Mouse (Mus musculus) MEL (cell line): ENCODE data around the gene Tldc1. TPM values are rescaled to one million over a fixed set of nuclear protein-coding genes. Genes with fewer than 3 reads are reported as not detected.

ENCODE experiments used
- DNase-seq: peaks from one replicate; pipeline ENCODE4 v3.0.0; 2011; ENCODE audit warnings: low read depth, low spot score
- H3K27ac ChIP-seq: 2 replicates; pipeline ENCODE4 v1.5.1; 2012; ENCODE audit warnings: low read depth, mild to moderate bottlenecking, control low read depth, low read length, moderate library complexity; ENCODE audit not compliant: control insufficient read depth
- H3K27me3 ChIP-seq, 2 experiments: fragments of 150-350 bp in 1 of 2; sonication (generic) in 1 of 2; 2 replicates each; pipeline ENCODE4 v1.6.1; 2012; ENCODE audit warnings: low read length in 2 of 2, mild to moderate bottlenecking in 2 of 2, improper control_type of control experiment in 1 of 2, moderate library complexity in 1 of 2; ENCODE audit not compliant: insufficient read depth in 2 of 2, control insufficient read depth in 1 of 2
- H3K36me3 ChIP-seq, 2 experiments: 2 replicates each; pipeline ENCODE4 v1.6.1; 2012 to 2014; ENCODE audit warnings: low read length in 2 of 2, improper control_type of control experiment in 1 of 2, inconsistent platforms in 1 of 2, mild to moderate bottlenecking in 1 of 2; ENCODE audit not compliant: insufficient read depth in 2 of 2, control insufficient read depth in 1 of 2
- H3K4me1 ChIP-seq, 2 experiments: fragments of 150-350 bp in 1 of 2; sonication (generic) in 1 of 2; 2 replicates each; pipeline ENCODE4 v1.6.1; 2012; ENCODE audit warnings: low read length in 2 of 2, improper control_type of control experiment in 1 of 2, mild to moderate bottlenecking in 1 of 2; ENCODE audit not compliant: insufficient read depth in 2 of 2, control insufficient read depth in 1 of 2
- H3K4me3 ChIP-seq, 2 experiments: fragments of 150-350 bp in 1 of 2; sonication (generic) in 1 of 2; 2 replicates each; pipeline ENCODE4 v1.5.1; 2012; ENCODE audit warnings: low read depth in 2 of 2, low read length in 2 of 2, mild to moderate bottlenecking in 2 of 2, moderate library complexity in 2 of 2, control low read depth in 1 of 2, improper control_type of control experiment in 1 of 2; ENCODE audit not compliant: control insufficient read depth in 1 of 2, insufficient read depth in 1 of 2
- H3K79me2 ChIP-seq: 2 replicates; pipeline ENCODE4 v1.6.1; 2012; ENCODE audit warnings: mild to moderate bottlenecking, low read length, moderate library complexity; ENCODE audit not compliant: control insufficient read depth, poor library complexity, insufficient read depth
- H3K9ac ChIP-seq: 2 replicates; pipeline ENCODE4 v1.6.1; 2012; ENCODE audit warnings: low read depth, mild to moderate bottlenecking, control low read depth, low read length, moderate library complexity; ENCODE audit not compliant: control insufficient read depth, poor library complexity, severe bottlenecking
- H3K9me3 ChIP-seq: fragments of 150-350 bp; sonication (generic); replicated peaks from 2 replicates; pipeline ENCODE4 v1.6.1; 2012; ENCODE audit warnings: mild to moderate bottlenecking, low read length, improper control_type of control experiment, moderate library complexity; ENCODE audit not compliant: insufficient read depth
- BHLHE40 ChIP-seq: IDR thresholded peaks from 2 replicates; pipeline ENCODE4 v1.6.1; 2012; ENCODE audit warnings: low read depth, mild to moderate bottlenecking, inconsistent platforms, low read length, improper control_type of control experiment, borderline replicate concordance
- CTCF ChIP-seq, 3 experiments: IDR thresholded peaks in 2 of 3; conservative IDR thresholded peaks in 1 of 3; 2 replicates each; pipeline ENCODE4 v1.5.1; 2011 to 2012; ENCODE audit warnings: low read length in 3 of 3, low read depth in 2 of 3, mild to moderate bottlenecking in 2 of 3, improper control_type of control experiment in 1 of 3, inconsistent platforms in 1 of 3, mixed read lengths in 1 of 3, moderate library complexity in 1 of 3; ENCODE audit not compliant: control insufficient read depth in 1 of 3, insufficient read depth in 1 of 3, poor library complexity in 1 of 3, severe bottlenecking in 1 of 3
- E2F4 ChIP-seq: IDR thresholded peaks from 2 replicates; pipeline ENCODE4 v1.6.1; 2011; ENCODE audit warnings: low read depth, low read length, improper control_type of control experiment, borderline replicate concordance
- ETS1 ChIP-seq: IDR thresholded peaks from 2 replicates; pipeline ENCODE4 v1.6.1; 2012; ENCODE audit warnings: low read depth, mild to moderate bottlenecking, inconsistent platforms, low read length, improper control_type of control experiment, moderate library complexity
- MEF2A ChIP-seq: IDR thresholded peaks from 2 replicates; pipeline ENCODE4 v1.6.1; 2014; ENCODE audit warnings: low read depth, mild to moderate bottlenecking, inconsistent platforms, low read length, improper control_type of control experiment; ENCODE audit not compliant: poor library complexity, insufficient replicate concordance, severe bottlenecking; ENCODE audit errors: extremely low read depth
- MXI1 ChIP-seq: IDR thresholded peaks from 2 replicates; pipeline ENCODE4 v1.6.1; 2011; ENCODE audit warnings: mild to moderate bottlenecking, low read depth, low read length, improper control_type of control experiment
- POLR2A ChIP-seq, 2 experiments: IDR thresholded peaks; 2 replicates each; pipeline ENCODE4 v1.6.1; 2011 to 2012; ENCODE audit warnings: low read length in 2 of 2, mild to moderate bottlenecking in 2 of 2, control low read depth in 1 of 2, improper control_type of control experiment in 1 of 2, low read depth in 1 of 2, moderate library complexity in 1 of 2; ENCODE audit not compliant: control insufficient read depth in 1 of 2, insufficient read depth in 1 of 2, poor library complexity in 1 of 2
- POLR2AphosphoS2 ChIP-seq: IDR thresholded peaks from 2 replicates; pipeline ENCODE4 v1.6.1; 2011; ENCODE audit warnings: low read length, improper control_type of control experiment
- RAD21 ChIP-seq: IDR thresholded peaks from 2 replicates; pipeline ENCODE4 v1.6.1; 2011; ENCODE audit warnings: mild to moderate bottlenecking, low read depth, low read length, improper control_type of control experiment
- RCOR1 ChIP-seq: IDR thresholded peaks from 2 replicates; pipeline ENCODE4 v1.6.1; 2012; ENCODE audit warnings: low read depth, mild to moderate bottlenecking, inconsistent platforms, low read length, improper control_type of control experiment
- SIN3A ChIP-seq: IDR thresholded peaks from 2 replicates; pipeline ENCODE4 v1.6.1; 2012; ENCODE audit warnings: low read length, improper control_type of control experiment, inconsistent platforms
- UBTF ChIP-seq: IDR thresholded peaks from 2 replicates; pipeline ENCODE4 v1.6.1; 2012; ENCODE audit warnings: low read depth, mild to moderate bottlenecking, inconsistent platforms, low read length, improper control_type of control experiment, moderate library complexity, borderline replicate concordance; ENCODE audit not compliant: insufficient read depth
- ZC3H11A ChIP-seq: IDR thresholded peaks from 2 replicates; pipeline ENCODE4 v1.6.1; 2012; ENCODE audit warnings: low read depth, mild to moderate bottlenecking, inconsistent platforms, low read length, improper control_type of control experiment
- ZKSCAN1 ChIP-seq: IDR thresholded peaks from 2 replicates; pipeline ENCODE4 v1.6.1; 2012; ENCODE audit warnings: low read depth, mild to moderate bottlenecking, inconsistent platforms, low read length, improper control_type of control experiment, moderate library complexity
- ZNF384 ChIP-seq: IDR thresholded peaks from 2 replicates; pipeline ENCODE4 v1.6.1; 2012; ENCODE audit warnings: low read depth, mild to moderate bottlenecking, inconsistent platforms, low read length, improper control_type of control experiment
- polyA plus RNA-seq, 2 experiments: library from polyadenylated mRNA; stranded (reverse) in 1 of 2; unstranded in 1 of 2; fragments of >175 nt in 1 of 2; fragments of >200 nt in 1 of 2; gene quantifications; 2 replicates each; pipeline versions ENCODE4 v1.2.1 to v1.2.4; 2012; ENCODE audit warnings: low replicate concordance in 2 of 2, low read depth in 1 of 2; ENCODE audit not compliant: insufficient read length in 2 of 2, insufficient read depth in 1 of 2, missing spikeins in 1 of 2
- total RNA-seq: library from RNA; depleted of rRNA; stranded (reverse); fragments of 300-350 nt; gene quantifications from 2 replicates; pipeline ENCODE4 v1.2.3, GENCODE M21; 2012

The Tldc1 gene
- total and polyA plus RNA-seq, 3 experiments = 16.1 to 16.4 TPM; not detected in 1

- TF ChIP-seq MEF2A = no peak
- TF ChIP-seq POLR2AphosphoS2 = no peak
- no peak for TF ChIP-seq ZC3H11A
These were observed 45.9 kb upstream of the Tldc1 start (continued) for GRCm38 (mm10) chr8:119824100-119824499.

GRCm38 (mm10) chr8:119823278-119823677, 45.1 kb upstream of the Tldc1 start:
- peaks cover 0 to 26% of the 10 kb centered on the region in 2 experiments; a peak in 2 of 4 replicates for H3K36me3 ChIP-seq
- no peak for TF ChIP-seq POLR2A (IDR thresholded peaks at IDR 0.05; ENCODE audit: control insufficient read depth in 1 of 2, insufficient read depth in 1 of 2, low read depth in 1 of 2, low read length in 2 of 2, poor library complexity in 1 of 2)
- TF ChIP-seq ZNF384 = no peak
- TF ChIP-seq ZC3H11A = no peak
- TF ChIP-seq RAD21 = no peak
- TF ChIP-seq ETS1 = no peak
- no peak for TF ChIP-seq UBTF
- TF ChIP-seq CTCF (IDR thresholded peaks at IDR 0.05 in 2 of 3, conservative IDR thresholded peaks at IDR 0.05 in 1 of 3; ENCODE audit: control insufficient read depth in 1 of 3, insufficient read depth in 1 of 3, low read depth in 2 of 3, low read length in 3 of 3, poor library complexity in 1 of 3, severe bottlenecking in 1 of 3) = no peak
- TF ChIP-seq SIN3A = no peak
- no peak for TF ChIP-seq E2F4
- no peak for TF ChIP-seq MXI1
- TF ChIP-seq RCOR1 = no peak
- TF ChIP-seq BHLHE40 = no peak
- TF ChIP-seq, all 39 proteins: peak for 0

GRCm38 (mm10) chr8:119821691-119822090, 43.5 kb upstream of the Tldc1 start:
- no peak for DNase-seq
- Histone ChIP-seq H3K79me2 (no peaks in the 10 kb centered on the region), H3K27me3 (no peaks in the 10 kb centered on the region), H3K9me3 (no peaks in the 10 kb centered on the region), H3K36me3 (peaks cover 0 to 16% of the 10 kb centered on the region in 2 experiments; a peak in 2 of 4 replicates), H3K4me3 (no peak overlapping the region), H3K27ac (no peak overlapping the region), H3K4me1 (peaks cover 15 to 22% of the 10 kb centered on the region in 2 experiments), H3K9ac (no peak overlapping the region)
- no peak for TF ChIP-seq ZKSCAN1

More at GRCm38 (mm10) chr8:119823278-119823677, 45.1 kb upstream of the Tldc1 start:
- Histone ChIP-seq H3K27ac (no peak overlapping the region), H3K4me1 (peaks cover 26 to 35% of the 10 kb centered on the region in 2 experiments), H3K9me3 (no peaks in the 10 kb centered on the region), H3K4me3 (no peak overlapping the region), H3K27me3 (no peaks in the 10 kb centered on the region), H3K79me2 (no peaks in the 10 kb centered on the region), H3K9ac (no peak overlapping the region)
- no peak for DNase-seq
